Mouse (Mus musculus) MEL (cell line): Measurements from ENCODE around the gene Tcn2. TPM values are rescaled to one million over a fixed set of nuclear protein-coding genes. Genes with fewer than 3 reads are reported as not detected.
A peak's percentile ranks its signal among the peaks of the same experiment; 100 is the strongest.

ENCODE experiments used
- DNase-seq: peaks from one replicate; pipeline ENCODE4 v3.0.0; 2011; ENCODE audit warnings: low read depth, low spot score
- H3K27ac ChIP-seq: 2 replicates; pipeline ENCODE4 v1.5.1; 2012; ENCODE audit warnings: low read depth, mild to moderate bottlenecking, control low read depth, low read length, moderate library complexity; ENCODE audit not compliant: control insufficient read depth
- H3K27me3 ChIP-seq, 2 experiments: fragments of 150-350 bp in 1 of 2; sonication (generic) in 1 of 2; 2 replicates each; pipeline ENCODE4 v1.6.1; 2012; ENCODE audit warnings: low read length in 2 of 2, mild to moderate bottlenecking in 2 of 2, improper control_type of control experiment in 1 of 2, moderate library complexity in 1 of 2; ENCODE audit not compliant: insufficient read depth in 2 of 2, control insufficient read depth in 1 of 2
- H3K36me3 ChIP-seq, 2 experiments: 2 replicates each; pipeline ENCODE4 v1.6.1; 2012 to 2014; ENCODE audit warnings: low read length in 2 of 2, improper control_type of control experiment in 1 of 2, inconsistent platforms in 1 of 2, mild to moderate bottlenecking in 1 of 2; ENCODE audit not compliant: insufficient read depth in 2 of 2, control insufficient read depth in 1 of 2
- H3K4me1 ChIP-seq, 2 experiments: fragments of 150-350 bp in 1 of 2; sonication (generic) in 1 of 2; 2 replicates each; pipeline ENCODE4 v1.6.1; 2012; ENCODE audit warnings: low read length in 2 of 2, improper control_type of control experiment in 1 of 2, mild to moderate bottlenecking in 1 of 2; ENCODE audit not compliant: insufficient read depth in 2 of 2, control insufficient read depth in 1 of 2
- H3K4me3 ChIP-seq, 2 experiments: fragments of 150-350 bp in 1 of 2; sonication (generic) in 1 of 2; 2 replicates each; pipeline ENCODE4 v1.5.1; 2012; ENCODE audit warnings: low read depth in 2 of 2, low read length in 2 of 2, mild to moderate bottlenecking in 2 of 2, moderate library complexity in 2 of 2, control low read depth in 1 of 2, improper control_type of control experiment in 1 of 2; ENCODE audit not compliant: control insufficient read depth in 1 of 2, insufficient read depth in 1 of 2
- H3K79me2 ChIP-seq: 2 replicates; pipeline ENCODE4 v1.6.1; 2012; ENCODE audit warnings: mild to moderate bottlenecking, low read length, moderate library complexity; ENCODE audit not compliant: control insufficient read depth, poor library complexity, insufficient read depth
- H3K9ac ChIP-seq: 2 replicates; pipeline ENCODE4 v1.6.1; 2012; ENCODE audit warnings: low read depth, mild to moderate bottlenecking, control low read depth, low read length, moderate library complexity; ENCODE audit not compliant: control insufficient read depth, poor library complexity, severe bottlenecking
- H3K9me3 ChIP-seq: fragments of 150-350 bp; sonication (generic); replicated peaks from 2 replicates; pipeline ENCODE4 v1.6.1; 2012; ENCODE audit warnings: mild to moderate bottlenecking, low read length, improper control_type of control experiment, moderate library complexity; ENCODE audit not compliant: insufficient read depth
- BHLHE40 ChIP-seq: IDR thresholded peaks from 2 replicates; pipeline ENCODE4 v1.6.1; 2012; ENCODE audit warnings: low read depth, mild to moderate bottlenecking, inconsistent platforms, low read length, improper control_type of control experiment, borderline replicate concordance
- CHD1 ChIP-seq: IDR thresholded peaks from 2 replicates; pipeline ENCODE4 v1.6.1; 2012; ENCODE audit warnings: low read depth, mild to moderate bottlenecking, inconsistent platforms, low read length, improper control_type of control experiment
- CHD2 ChIP-seq: IDR thresholded peaks from 2 replicates; pipeline ENCODE4 v1.6.1; 2011; ENCODE audit warnings: low read length, improper control_type of control experiment
- CTCF ChIP-seq, 3 experiments: IDR thresholded peaks in 2 of 3; conservative IDR thresholded peaks in 1 of 3; 2 replicates each; pipeline ENCODE4 v1.5.1; 2011 to 2012; ENCODE audit warnings: low read length in 3 of 3, low read depth in 2 of 3, mild to moderate bottlenecking in 2 of 3, improper control_type of control experiment in 1 of 3, inconsistent platforms in 1 of 3, mixed read lengths in 1 of 3, moderate library complexity in 1 of 3; ENCODE audit not compliant: control insufficient read depth in 1 of 3, insufficient read depth in 1 of 3, poor library complexity in 1 of 3, severe bottlenecking in 1 of 3
- E2F4 ChIP-seq: IDR thresholded peaks from 2 replicates; pipeline ENCODE4 v1.6.1; 2011; ENCODE audit warnings: low read depth, low read length, improper control_type of control experiment, borderline replicate concordance
- ELF1 ChIP-seq: IDR thresholded peaks from 2 replicates; pipeline ENCODE4 v1.6.1; 2014; ENCODE audit warnings: low read depth, mild to moderate bottlenecking, inconsistent platforms, low read length, improper control_type of control experiment, moderate library complexity
- EP300 ChIP-seq, 2 experiments: IDR thresholded peaks; 2 replicates each; pipeline ENCODE4 v1.6.1; 2011; ENCODE audit warnings: improper control_type of control experiment in 2 of 2, low read length in 2 of 2, low read depth in 1 of 2, mild to moderate bottlenecking in 1 of 2
- ETS1 ChIP-seq: IDR thresholded peaks from 2 replicates; pipeline ENCODE4 v1.6.1; 2012; ENCODE audit warnings: low read depth, mild to moderate bottlenecking, inconsistent platforms, low read length, improper control_type of control experiment, moderate library complexity
- GATA1 ChIP-seq: IDR thresholded peaks from 2 replicates; pipeline ENCODE4 v1.6.1; 2011; ENCODE audit warnings: low read depth, low read length, improper control_type of control experiment
- HCFC1 ChIP-seq: IDR thresholded peaks from 2 replicates; pipeline ENCODE4 v1.6.1; 2012; ENCODE audit warnings: low read depth, mild to moderate bottlenecking, inconsistent platforms, low read length, improper control_type of control experiment, moderate library complexity
- JUND ChIP-seq: IDR thresholded peaks from 2 replicates; pipeline ENCODE4 v1.6.1; 2011; ENCODE audit warnings: low read depth, mild to moderate bottlenecking, improper control_type of control experiment, low read length
- KAT2A ChIP-seq: conservative IDR thresholded peaks from 2 replicates; pipeline ENCODE4 v1.6.1; 2012; ENCODE audit warnings: low read depth, low read length, improper control_type of control experiment, inconsistent platforms
- MAFK ChIP-seq: IDR thresholded peaks from 2 replicates; pipeline ENCODE4 v1.6.1; 2011; ENCODE audit warnings: low read depth, mild to moderate bottlenecking, low read length, improper control_type of control experiment, borderline replicate concordance
- MAX ChIP-seq: IDR thresholded peaks from 2 replicates; pipeline ENCODE4 v1.6.1; 2011; ENCODE audit warnings: low read length, improper control_type of control experiment
- MAZ ChIP-seq: IDR thresholded peaks from 2 replicates; pipeline ENCODE4 v1.6.1; 2012; ENCODE audit warnings: low read depth, mild to moderate bottlenecking, inconsistent platforms, low read length, improper control_type of control experiment
- MEF2A ChIP-seq: IDR thresholded peaks from 2 replicates; pipeline ENCODE4 v1.6.1; 2014; ENCODE audit warnings: low read depth, mild to moderate bottlenecking, inconsistent platforms, low read length, improper control_type of control experiment; ENCODE audit not compliant: poor library complexity, insufficient replicate concordance, severe bottlenecking; ENCODE audit errors: extremely low read depth
- MXI1 ChIP-seq: IDR thresholded peaks from 2 replicates; pipeline ENCODE4 v1.6.1; 2011; ENCODE audit warnings: mild to moderate bottlenecking, low read depth, low read length, improper control_type of control experiment
- MYB ChIP-seq: IDR thresholded peaks from 2 replicates; pipeline ENCODE4 v1.6.1; 2011; ENCODE audit warnings: mild to moderate bottlenecking, low read depth, low read length, improper control_type of control experiment
- MYC ChIP-seq: IDR thresholded peaks from 2 replicates; pipeline ENCODE4 v1.6.1; 2011; ENCODE audit warnings: low read depth, mild to moderate bottlenecking, low read length, improper control_type of control experiment, moderate library complexity
- NELFE ChIP-seq: IDR thresholded peaks from 2 replicates; pipeline ENCODE4 v1.6.1; 2011; ENCODE audit warnings: low read depth, low read length, improper control_type of control experiment
- NRF1 ChIP-seq: IDR thresholded peaks from 2 replicates; pipeline ENCODE4 v1.6.1; 2014; ENCODE audit warnings: low read depth, mild to moderate bottlenecking, inconsistent platforms, low read length, improper control_type of control experiment, moderate library complexity; ENCODE audit not compliant: poor library complexity, insufficient read depth, severe bottlenecking
- POLR2A ChIP-seq, 2 experiments: IDR thresholded peaks; 2 replicates each; pipeline ENCODE4 v1.6.1; 2011 to 2012; ENCODE audit warnings: low read length in 2 of 2, mild to moderate bottlenecking in 2 of 2, control low read depth in 1 of 2, improper control_type of control experiment in 1 of 2, low read depth in 1 of 2, moderate library complexity in 1 of 2; ENCODE audit not compliant: control insufficient read depth in 1 of 2, insufficient read depth in 1 of 2, poor library complexity in 1 of 2
- POLR2AphosphoS2 ChIP-seq: IDR thresholded peaks from 2 replicates; pipeline ENCODE4 v1.6.1; 2011; ENCODE audit warnings: low read length, improper control_type of control experiment
- POLR2AphosphoS5 ChIP-seq: IDR thresholded peaks from 2 replicates; pipeline ENCODE4 v1.6.1; 2012; ENCODE audit warnings: low read depth, borderline replicate concordance, mild to moderate bottlenecking, inconsistent platforms, low read length, moderate library complexity, mixed read lengths
- RAD21 ChIP-seq: IDR thresholded peaks from 2 replicates; pipeline ENCODE4 v1.6.1; 2011; ENCODE audit warnings: mild to moderate bottlenecking, low read depth, low read length, improper control_type of control experiment
- RCOR1 ChIP-seq: IDR thresholded peaks from 2 replicates; pipeline ENCODE4 v1.6.1; 2012; ENCODE audit warnings: low read depth, mild to moderate bottlenecking, inconsistent platforms, low read length, improper control_type of control experiment
- SMC3 ChIP-seq: IDR thresholded peaks from 2 replicates; pipeline ENCODE4 v1.6.1; 2011; ENCODE audit warnings: low read depth, low read length, improper control_type of control experiment
- TAL1 ChIP-seq: IDR thresholded peaks from 2 replicates; pipeline ENCODE4 v1.6.1; 2012; ENCODE audit warnings: mild to moderate bottlenecking, inconsistent platforms, low read length, moderate library complexity, mixed read lengths
- TBP ChIP-seq: IDR thresholded peaks from 2 replicates; pipeline ENCODE4 v1.8.0; 2011; ENCODE audit warnings: low read depth, low read length, improper control_type of control experiment
- TCF12 ChIP-seq: IDR thresholded peaks from 2 replicates; pipeline ENCODE4 v1.6.1; 2014; ENCODE audit warnings: low read depth, mild to moderate bottlenecking, inconsistent platforms, low read length, improper control_type of control experiment, moderate library complexity
- UBTF ChIP-seq: IDR thresholded peaks from 2 replicates; pipeline ENCODE4 v1.6.1; 2012; ENCODE audit warnings: low read depth, mild to moderate bottlenecking, inconsistent platforms, low read length, improper control_type of control experiment, moderate library complexity, borderline replicate concordance; ENCODE audit not compliant: insufficient read depth
- USF2 ChIP-seq, 2 experiments: IDR thresholded peaks; 2 replicates each; pipeline ENCODE4 v1.6.1; 2011 to 2012; ENCODE audit warnings: improper control_type of control experiment in 2 of 2, low read length in 2 of 2, borderline replicate concordance in 1 of 2, inconsistent platforms in 1 of 2, low read depth in 1 of 2, mild to moderate bottlenecking in 1 of 2; ENCODE audit not compliant: insufficient read depth in 1 of 2
- ZKSCAN1 ChIP-seq: IDR thresholded peaks from 2 replicates; pipeline ENCODE4 v1.6.1; 2012; ENCODE audit warnings: low read depth, mild to moderate bottlenecking, inconsistent platforms, low read length, improper control_type of control experiment, moderate library complexity
- ZMIZ1 ChIP-seq: IDR thresholded peaks from 2 replicates; pipeline ENCODE4 v1.6.1; 2012; ENCODE audit warnings: low read depth, mild to moderate bottlenecking, inconsistent platforms, low read length, improper control_type of control experiment, moderate library complexity
- ZNF384 ChIP-seq: IDR thresholded peaks from 2 replicates; pipeline ENCODE4 v1.6.1; 2012; ENCODE audit warnings: low read depth, mild to moderate bottlenecking, inconsistent platforms, low read length, improper control_type of control experiment
- polyA plus RNA-seq, 2 experiments: library from polyadenylated mRNA; stranded (reverse) in 1 of 2; unstranded in 1 of 2; fragments of >175 nt in 1 of 2; fragments of >200 nt in 1 of 2; gene quantifications; 2 replicates each; pipeline versions ENCODE4 v1.2.1 to v1.2.4; 2012; ENCODE audit warnings: low replicate concordance in 2 of 2, low read depth in 1 of 2; ENCODE audit not compliant: insufficient read length in 2 of 2, insufficient read depth in 1 of 2, missing spikeins in 1 of 2
- total RNA-seq: library from RNA; depleted of rRNA; stranded (reverse); fragments of 300-350 nt; gene quantifications from 2 replicates; pipeline ENCODE4 v1.2.3, GENCODE M21; 2012; rRNA removed

The Tcn2 gene
- total RNA-seq (11.4 and 14.1 TPM in 2 replicates), polyA plus RNA-seq (10 to 100 TPM in 1 of 2 experiments, not detected in 1; 16.0 TPM)

DNA sequence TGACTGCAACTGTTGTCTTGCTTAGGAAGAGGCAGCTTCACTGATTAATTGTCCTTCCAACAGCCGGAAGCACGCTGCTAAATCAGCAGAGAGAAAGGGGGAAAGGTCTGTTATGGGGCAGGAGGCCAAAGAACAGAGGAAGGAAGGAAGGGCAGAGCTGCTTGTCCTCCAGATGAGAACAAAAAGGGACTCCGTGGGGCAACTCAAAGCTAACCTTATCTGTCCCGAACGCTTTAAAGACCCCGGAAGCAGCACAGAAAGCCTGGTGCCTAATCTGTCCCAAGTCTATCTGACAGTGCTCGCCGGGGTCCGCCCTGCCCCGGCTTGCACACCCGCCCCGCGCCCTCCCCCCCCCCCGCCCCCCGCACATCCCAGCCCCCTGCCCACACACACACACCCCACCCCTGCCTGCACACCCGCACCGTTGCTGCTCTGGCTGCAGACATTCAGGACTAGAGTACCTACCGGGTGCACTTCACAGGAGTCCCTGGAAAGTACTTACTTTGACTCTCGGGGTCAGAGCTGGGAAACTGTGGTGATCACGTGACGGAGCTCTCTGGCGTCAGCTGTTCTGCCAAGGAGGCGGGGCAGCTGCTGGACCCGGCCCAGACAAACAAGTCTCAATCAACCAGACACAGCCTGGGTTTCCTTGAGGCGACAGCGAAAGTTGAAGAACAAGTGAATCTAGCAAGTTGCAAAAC, at the start of gene Tcn2:
Gene Tcn2 (minus strand): TSS at position 649 of the 701 bp plus-strand sequence.
- DNase-seq = peak; percentile 94
- Histone ChIP-seq H3K4me1 (peaks cover 0 to 21% of the 10 kb centered on the region in 2 experiments; a peak in 3 of 4 replicates), H3K27ac (peak within 1 kb of the TSS; percentile 74), H3K4me3 (peak within 1 kb of the TSS; percentile 64 to 71), H3K79me2 (no peaks in the 10 kb centered on the region; the same call in 1 of the 2 replicates), H3K36me3 (peaks cover 0 to 14% of the 10 kb centered on the region in 2 experiments; a peak in 2 of 4 replicates), H3K27me3 (peaks cover 0 to 9% of the 10 kb centered on the region in 2 experiments; a peak in 2 of 4 replicates), H3K9me3 (no peaks in the 10 kb centered on the region), H3K9ac (peak within 1 kb of the TSS; percentile 67)
- TF ChIP-seq ZKSCAN1 (no peak), POLR2A (IDR thresholded peaks at IDR 0.05; ENCODE audit: control insufficient read depth in 1 of 2, insufficient read depth in 1 of 2, low read depth in 1 of 2, low read length in 2 of 2, poor library complexity in 1 of 2) (peak in 1 of 2 experiments; percentile 27; a peak in 1 of 4 replicates), ETS1 (peak; percentile 90), UBTF (no peak), MAFK (no peak), MYB (no peak), BHLHE40 (peak; percentile 89), ZMIZ1 (no peak), SMC3 (no peak), CHD2 (no peak), TBP (peak; percentile 46; the same call in 1 of the 2 replicates), CHD1 (no peak), GATA1 (peak; percentile 68), NRF1 (no peak), TAL1 (no peak), NELFE (0 out of 2 replicates have a peak, but pooled peaks have one; percentile 36), RAD21 (no peak), MXI1 (peak; percentile 61), ELF1 (peak; percentile 76), MAX (peak; percentile 96), KAT2A (no peak), ZNF384 (0 out of 2 replicates have a peak, but pooled peaks have one; percentile 2), E2F4 (no peak), TCF12 (no peak), MEF2A (no peak), MAZ (no peak), POLR2AphosphoS5 (no peak), CTCF (IDR thresholded peaks at IDR 0.05 in 2 of 3, conservative IDR thresholded peaks at IDR 0.05 in 1 of 3; ENCODE audit: control insufficient read depth in 1 of 3, insufficient read depth in 1 of 3, low read depth in 2 of 3, low read length in 3 of 3, poor library complexity in 1 of 3, severe bottlenecking in 1 of 3) (no peak), USF2 (IDR thresholded peaks at IDR 0.05; ENCODE audit: borderline replicate concordance in 1 of 2, insufficient read depth in 1 of 2, low read depth in 1 of 2, low read length in 2 of 2) (peak; percentile 89 to 97), MYC (no peak), JUND (no peak), RCOR1 (peak; percentile 9; the same call in 1 of the 2 replicates), EP300 (IDR thresholded peaks at IDR 0.05; ENCODE audit: low read depth in 1 of 2, low read length in 2 of 2) (0 out of 4 replicates have a peak, but pooled peaks of 1 of the 2 experiments have one; percentile 33), HCFC1 (peak; percentile 42), POLR2AphosphoS2 (no peak)
